Mouse (Mus musculus): ENCODE data around the gene Kmt5b. TPM values are rescaled to one million over a fixed set of nuclear protein-coding genes. Genes with fewer than 3 reads are reported as not detected.

Kmt5b gene
- total RNA-seq, 1 experiment = 27.2 TPM

GRCm38 (mm10) chr19:3857220-3857619, 90.0 kb downstream of the Kmt5b start:
- in situ Hi-C loops (cut with MboI; ENCODE audit: low sequenced_read_pairs in 2 of 2, unreplicated experiment in 2 of 2) = no loop called here
- no peak for TF ChIP-seq HCFC1 (IDR thresholded peaks at IDR 0.05; ENCODE audit: borderline replicate concordance, insufficient read depth, low read length)
- no peak for TF ChIP-seq ZC3H11A (IDR thresholded peaks at IDR 0.05; ENCODE audit: borderline replicate concordance, low read depth, low read length)
- no peak for TF ChIP-seq MAFK (IDR thresholded peaks at IDR 0.05; ENCODE audit: insufficient read depth, low read depth, low read length)

GRCm38 (mm10) chr19:3862713-3863112, 95.5 kb downstream of the Kmt5b start:
- TF ChIP-seq ZNF384 (IDR thresholded peaks at IDR 0.05; ENCODE audit: low read depth, low read length) = no peak
- TF ChIP-seq HCFC1 (IDR thresholded peaks at IDR 0.05; ENCODE audit: borderline replicate concordance, insufficient read depth, low read length) = no peak
- no peak for TF ChIP-seq ZC3H11A (IDR thresholded peaks at IDR 0.05; ENCODE audit: borderline replicate concordance, low read depth, low read length)
- TF ChIP-seq CHD2 (IDR thresholded peaks at IDR 0.05; ENCODE audit: low read depth, low read length) = no peak
- no peak for TF ChIP-seq MAFK (IDR thresholded peaks at IDR 0.05; ENCODE audit: insufficient read depth, low read depth, low read length)
- Histone ChIP-seq H3K4me1 (ENCODE audit: control insufficient read depth in 2 of 2, insufficient read depth in 2 of 2, low read length in 2 of 2, poor library complexity in 1 of 2) (peaks cover 0 to 5% of the 10 kb centered on the region in 2 experiments; a peak in 1 of 4 replicates), H3K4me3 (ENCODE audit: insufficient read depth in 1 of 2, low read depth in 1 of 2, low read length in 2 of 2, poor library complexity in 1 of 2, severe bottlenecking in 1 of 2) (no peak overlapping the region), H3K36me3 (ENCODE audit: control insufficient read depth, insufficient read depth, low read length, poor library complexity, severe bottlenecking) (peaks cover 9% of the 10 kb centered on the region), H3K9ac (ENCODE audit: insufficient read depth, low read depth, low read length, poor library complexity, severe bottlenecking) (no peak overlapping the region), H3K9me3 (ENCODE audit: control insufficient read depth, insufficient read depth, low read depth, low read length) (no peaks in the 10 kb centered on the region), H3K27ac (ENCODE audit: insufficient read depth, low read depth, low read length, poor library complexity, severe bottlenecking) (no peak overlapping the region)
- DNase-seq (ENCODE audit: low read depth, low spot score) = no peak
- in situ Hi-C loops (cut with MboI; ENCODE audit: low sequenced_read_pairs in 2 of 2, unreplicated experiment in 2 of 2) = no loop called here

More at GRCm38 (mm10) chr19:3857220-3857619, 90.0 kb downstream of the Kmt5b start:
- no peaks in the 10 kb centered on the region for H3K9me3 ChIP-seq (ENCODE audit: control insufficient read depth, insufficient read depth, low read depth, low read length)
- DNase-seq (ENCODE audit: low read depth, low spot score) = no peak
- peaks cover 3% of the 10 kb centered on the region; the same call in 1 of the 2 replicates for H3K36me3 ChIP-seq (ENCODE audit: control insufficient read depth, insufficient read depth, low read length, poor library complexity, severe bottlenecking)
- no peak overlapping the region for H3K9ac ChIP-seq (ENCODE audit: insufficient read depth, low read depth, low read length, poor library complexity, severe bottlenecking)
- peaks cover 2 to 12% of the 10 kb centered on the region in 2 experiments; a peak in 2 of 4 replicates for H3K4me1 ChIP-seq (ENCODE audit: control insufficient read depth in 2 of 2, insufficient read depth in 2 of 2, low read length in 2 of 2, poor library complexity in 1 of 2)
- H3K4me3 ChIP-seq (ENCODE audit: insufficient read depth in 1 of 2, low read depth in 1 of 2, low read length in 2 of 2, poor library complexity in 1 of 2, severe bottlenecking in 1 of 2) = no peak overlapping the region
- no peak overlapping the region for H3K27ac ChIP-seq (ENCODE audit: insufficient read depth, low read depth, low read length, poor library complexity, severe bottlenecking)

- Histone ChIP-seq H3K36me3 (ENCODE audit: control insufficient read depth, insufficient read depth, low read length, poor library complexity, severe bottlenecking) (peaks cover 14% of the 10 kb centered on the region), H3K27ac (ENCODE audit: insufficient read depth, low read depth, low read length, poor library complexity, severe bottlenecking) (no peak overlapping the region), H3K4me3 (ENCODE audit: insufficient read depth in 1 of 2, low read depth in 1 of 2, low read length in 2 of 2, poor library complexity in 1 of 2, severe bottlenecking in 1 of 2) (no peak overlapping the region), H3K9me3 (ENCODE audit: control insufficient read depth, insufficient read depth, low read depth, low read length) (no peaks in the 10 kb centered on the region), H3K4me1 (ENCODE audit: control insufficient read depth in 2 of 2, insufficient read depth in 2 of 2, low read length in 2 of 2, poor library complexity in 1 of 2) (peaks cover 0 to 5% of the 10 kb centered on the region in 2 experiments; a peak in 1 of 4 replicates), H3K9ac (ENCODE audit: insufficient read depth, low read depth, low read length, poor library complexity, severe bottlenecking) (no peak overlapping the region)
- no peak for DNase-seq (ENCODE audit: low read depth, low spot score)
- in situ Hi-C loops (cut with MboI; ENCODE audit: low sequenced_read_pairs in 2 of 2, unreplicated experiment in 2 of 2) = no loop called here
- TF ChIP-seq ZC3H11A (IDR thresholded peaks at IDR 0.05; ENCODE audit: borderline replicate concordance, low read depth, low read length) = no peak; the same call in 1 of the 2 replicates
- TF ChIP-seq ZNF384 (IDR thresholded peaks at IDR 0.05; ENCODE audit: low read depth, low read length) = no peak
- no peak for TF ChIP-seq HCFC1 (IDR thresholded peaks at IDR 0.05; ENCODE audit: borderline replicate concordance, insufficient read depth, low read length)
- no peak for TF ChIP-seq MAFK (IDR thresholded peaks at IDR 0.05; ENCODE audit: insufficient read depth, low read depth, low read length)
- TF ChIP-seq CHD2 (IDR thresholded peaks at IDR 0.05; ENCODE audit: low read depth, low read length) = no peak
Observed at GRCm38 (mm10) chr19:3864960-3865359, 97.7 kb downstream of the Kmt5b start.

Other genes starting within 250 kb of the Kmt5b start
- gene Ppp6r3, start 191.7 kb upstream of the Kmt5b start, total RNA-seq (2012; rRNA removed) = 104 and 117 TPM in 2 replicates
- gene Lrp5, start 80.9 kb upstream of the Kmt5b start, total RNA-seq (2012; rRNA removed) = 46.1 and 97.3 TPM in 2 replicates
- gene 1810055G02Rik, start 59.1 kb upstream of the Kmt5b start, total RNA-seq (2012; rRNA removed) = 31.4 and 39.6 TPM in 2 replicates
- gene Chka, start 84.4 kb downstream of the Kmt5b start, total RNA-seq (2012; rRNA removed) = 79.6 and 86.1 TPM in 2 replicates
- 55.2 and 75.8 TPM in 2 replicates for gene Tcirg1, start 139.7 kb downstream of the Kmt5b start, total RNA-seq (2012; rRNA removed)
- 134 and 135 TPM in 2 replicates for gene Ndufs8, start 145.4 kb downstream of the Kmt5b start, total RNA-seq (2012; rRNA removed)
- 0.76 and 1.4 TPM in 2 replicates for gene Aldh3b1, start 162.4 kb downstream of the Kmt5b start, total RNA-seq (2012; rRNA removed)
- 3.9 and 9.5 TPM in 2 replicates for gene Unc93b1, start 167.8 kb downstream of the Kmt5b start, total RNA-seq (2012; rRNA removed)
- gene Aldh3b3, start 191.2 kb downstream of the Kmt5b start, total RNA-seq (2012; rRNA removed) = not detected in 2 replicates
- gene Aldh3b2, start 204.9 kb downstream of the Kmt5b start, total RNA-seq (2012; rRNA removed) = 0.21 and 0.62 TPM in 2 replicates
- gene Acy3, start 219.1 kb downstream of the Kmt5b start, total RNA-seq (2012; rRNA removed) = 2.1 and 2.4 TPM in 2 replicates
- gene Tbx10, start 225.3 kb downstream of the Kmt5b start, total RNA-seq (2012; rRNA removed) = not detected in 2 replicates
- gene Nudt8, start 233.2 kb downstream of the Kmt5b start, total RNA-seq (2012; rRNA removed) = 22.4 and 27.2 TPM in 2 replicates
- 1.9 and 4.0 TPM in 2 replicates for gene Gm49405, start 233.2 kb downstream of the Kmt5b start, total RNA-seq (2012; rRNA removed)
- gene Doc2g, start 235.9 kb downstream of the Kmt5b start, total RNA-seq (2012; rRNA removed) = 4.6 and 12.0 TPM in 2 replicates
- gene Ndufv1, start 245.4 kb downstream of the Kmt5b start, total RNA-seq (2012; rRNA removed) = 182 and 219 TPM in 2 replicates